Mouse (Mus musculus) embryonic facial prominence, embryonic 11.5 days (tissue): ENCODE measurements around the gene Hmg20b. TPM values are rescaled to one million over a fixed set of nuclear protein-coding genes. Genes with fewer than 3 reads are reported as not detected.

Source experiments
- ATAC-seq: fragments of 200-750 bp; cut with Nextera tagmentation; replicated peaks from 2 replicates; pipeline ENCODE4 v1.8.0; 2017; ENCODE audit warnings: low read depth; ENCODE audit not compliant: insufficient number of reproducible peaks, low FRiP score, low TSS enrichment
- DNase-seq: peaks from one replicate; pipeline ENCODE4 v3.0.0-alpha.2; 2015; ENCODE audit warnings: low spot score
- H3K27ac ChIP-seq: fragments of 300-500 bp; sonication (generic); replicated peaks from 2 replicates; pipeline ENCODE4 v1.5.1; 2014; ENCODE audit warnings: mild to moderate bottlenecking, low read depth, low read length, control low read depth
- H3K27me3 ChIP-seq: fragments of 300-500 bp; sonication (generic); 2 replicates; pipeline ENCODE4 v1.6.1; 2014; ENCODE audit warnings: mild to moderate bottlenecking, low read length, moderate library complexity, mixed read lengths; ENCODE audit not compliant: control insufficient read depth, insufficient read depth
- H3K36me3 ChIP-seq: fragments of 300-500 bp; sonication (generic); replicated peaks from 2 replicates; pipeline ENCODE4 v1.6.1; 2014; ENCODE audit warnings: low read depth, mild to moderate bottlenecking, low read length, moderate library complexity, mixed read lengths; ENCODE audit not compliant: control insufficient read depth, insufficient read depth
- H3K4me1 ChIP-seq: fragments of 300-500 bp; sonication (generic); 2 replicates; pipeline ENCODE4 v1.6.1; 2014; ENCODE audit warnings: low read length, mixed read lengths; ENCODE audit not compliant: control insufficient read depth, insufficient read depth
- H3K4me2 ChIP-seq: fragments of 300-500 bp; sonication (generic); 2 replicates; pipeline ENCODE4 v1.6.1; 2014; ENCODE audit warnings: low read depth, mild to moderate bottlenecking, control low read depth, low read length, moderate library complexity
- H3K4me3 ChIP-seq: fragments of 300-500 bp; sonication (generic); 2 replicates; pipeline ENCODE4 v1.5.1; 2014; ENCODE audit warnings: low read depth, low read length, control low read depth
- H3K9ac ChIP-seq: fragments of 300-500 bp; sonication (generic); replicated peaks from 2 replicates; pipeline ENCODE4 v1.6.1; 2014; ENCODE audit warnings: mild to moderate bottlenecking, control low read depth, low read length
- H3K9me3 ChIP-seq: fragments of 300-500 bp; sonication (generic); replicated peaks from 2 replicates; pipeline ENCODE4 v1.6.1; 2016; ENCODE audit warnings: mild to moderate bottlenecking, low read length, inconsistent platforms, mixed read lengths; ENCODE audit not compliant: control insufficient read depth
- WGBS: fragments of 180-500 bp; shearing (Covaris S2); extraction: QIAGEN DNeasy Blood & Tissue Kit; methylation state at CpG from one replicate; pipeline ENCODE4 v1.1.7; 2014; 5-methylcytosine and 5-hydroxymethylcytosine counted together
- polyA plus RNA-seq: library from polyadenylated mRNA; unstranded; fragments of >200 nt; fragmentation: Nextera tagmentation; extraction: Ambion mirVana; gene quantifications from 2 replicates; pipeline ENCODE4 v1.2.1, GENCODE M21; 2014

Gene Hmg20b
- polyA plus RNA-seq, 1 experiment from 2014 or later, result 97.9 TPM

GRCm38 (mm10) chr10:81377362-81377664 is 27.0 kb upstream of the Hmg20b start:
- no peak overlapping the region for H3K27ac ChIP-seq
- DNase-seq, result no peak
- 58% methylated on average over 2 of the region's 2 CpGs for WGBS

GRCm38 (mm10) chr10:81376561-81377361 is 26.5 kb upstream of the Hmg20b start:
- 40% methylated on average over 6 of the region's 6 CpGs for WGBS
- Histone ChIP-seq H3K4me3 (peak overlapping the region; percentile 88), H3K36me3 (peaks cover 10% of the 10 kb centered on the region; the same call in 1 of the 2 replicates), H3K4me1 (peaks cover 8% of the 10 kb centered on the region), H3K9ac (0 out of 2 replicates have a peak overlapping the region, but pooled peaks have one; percentile 22), H3K4me2 (peak overlapping the region; percentile 56), H3K9me3 (no peaks in the 10 kb centered on the region), H3K27ac (no peak overlapping the region), H3K27me3 (no peaks in the 10 kb centered on the region)
- no peak for ATAC-seq
- no peak for DNase-seq

More at GRCm38 (mm10) chr10:81377362-81377664, 27.0 kb upstream of the Hmg20b start:
- Histone ChIP-seq H3K36me3 (peaks cover 10% of the 10 kb centered on the region; the same call in 1 of the 2 replicates), H3K9me3 (no peaks in the 10 kb centered on the region), H3K4me1 (peaks cover 8% of the 10 kb centered on the region), H3K4me2 (peak overlapping the region; percentile 56), H3K27me3 (no peaks in the 10 kb centered on the region), H3K4me3 (peak overlapping the region; percentile 88), H3K9ac (peak overlapping the region; percentile 91)
- ATAC-seq, result no peak

GRCm38 (mm10) chr10:81375322-81375721 is 25.0 kb upstream of the Hmg20b start:
- no peak overlapping the region for H3K27ac ChIP-seq
- H3K4me1 ChIP-seq, result peaks cover 8% of the 10 kb centered on the region
- no peak overlapping the region for H3K9ac ChIP-seq
- H3K36me3 ChIP-seq, result peaks cover 18% of the 10 kb centered on the region
- no peak for DNase-seq
- no peaks in the 10 kb centered on the region for H3K27me3 ChIP-seq
- no peak overlapping the region for H3K4me2 ChIP-seq
- 97% methylated on average over 10 of the region's 10 CpGs for WGBS
- H3K9me3 ChIP-seq, result no peaks in the 10 kb centered on the region
- no peak for ATAC-seq
- no peak overlapping the region for H3K4me3 ChIP-seq

- Histone ChIP-seq H3K9ac (no peak overlapping the region), H3K4me1 (peaks cover 11% of the 10 kb centered on the region), H3K27me3 (peaks cover 20% of the 10 kb centered on the region), H3K9me3 (no peaks in the 10 kb centered on the region), H3K4me3 (no peak overlapping the region), H3K4me2 (no peak overlapping the region), H3K27ac (no peak overlapping the region), H3K36me3 (peaks cover 26% of the 10 kb centered on the region)
- no peak for ATAC-seq
- 84% methylated on average over 6 of the region's 6 CpGs for WGBS
- DNase-seq, result no peak
Observed at GRCm38 (mm10) chr10:81367207-81367495, 16.9 kb upstream of the Hmg20b start.

- H3K9ac ChIP-seq, result no peak overlapping the region
- no peak overlapping the region for H3K27ac ChIP-seq
- H3K4me3 ChIP-seq, result no peak overlapping the region
- 77% methylated on average over 6 of the region's 6 CpGs for WGBS
- H3K4me1 ChIP-seq, result peaks cover 11% of the 10 kb centered on the region
- ATAC-seq, result no peak
- H3K4me2 ChIP-seq, result no peak overlapping the region
- H3K36me3 ChIP-seq, result peaks cover 26% of the 10 kb centered on the region
- DNase-seq, result no peak
- H3K9me3 ChIP-seq, result no peaks in the 10 kb centered on the region
- H3K27me3 ChIP-seq, result peaks cover 20% of the 10 kb centered on the region
Observed at GRCm38 (mm10) chr10:81366477-81367206, 16.4 kb upstream of the Hmg20b start.

- Histone ChIP-seq H3K4me2 (peak within 1 kb of the TSS; percentile 29), H3K9ac (0 out of 2 replicates have a peak within 1 kb of the TSS, but pooled peaks have one; percentile 29), H3K4me1 (peaks cover 11% of the 10 kb centered on the region), H3K36me3 (peaks cover 21% of the 10 kb centered on the region), H3K9me3 (no peaks in the 10 kb centered on the region), H3K27me3 (peaks cover 20% of the 10 kb centered on the region), H3K27ac (no peak within 1 kb of the TSS), H3K4me3 (peak within 1 kb of the TSS; percentile 26)
- 28% methylated on average over 12 of the region's 12 CpGs for WGBS
- ATAC-seq (peak; percentile 19; the same call in 1 of the 2 replicates), DNase-seq (peak; percentile 40)
Observed at GRCm38 (mm10) chr10:81365672-81366476, 15.6 kb upstream of the Hmg20b start, which contains the start of gene 4930404N11Rik. Gene 4930404N11Rik (minus strand): TSS chr10:81365816.

- Histone ChIP-seq H3K27me3 (peaks cover 20% of the 10 kb centered on the region), H3K4me3 (no peak overlapping the region; the same call in 1 of the 2 replicates), H3K9ac (no peak overlapping the region), H3K9me3 (no peaks in the 10 kb centered on the region), H3K4me1 (peaks cover 11% of the 10 kb centered on the region), H3K4me2 (no peak overlapping the region; the same call in 1 of the 2 replicates), H3K36me3 (peaks cover 16% of the 10 kb centered on the region), H3K27ac (no peak overlapping the region)
- 35% methylated on average over 4 of the region's 4 CpGs for WGBS
- ATAC-seq (no peak), DNase-seq (peak; percentile 31)
Observed at GRCm38 (mm10) chr10:81365073-81365472, 14.8 kb upstream of the Hmg20b start.
